Mouse (Mus musculus) liver, embryonic 11.5 days (tissue): ENCODE data around the gene Smpd2. TPM values are rescaled to one million over a fixed set of nuclear protein-coding genes. Genes with fewer than 3 reads are reported as not detected.
"Not testable (repeated sequence)": the region's sequence is repeated elsewhere in the genome, so short reads cannot be mapped to it uniquely, and the experiment has no call there.

Experiments
- ATAC-seq: fragments of 200-750 bp; cut with Nextera tagmentation; replicated peaks from 2 replicates; pipeline ENCODE4 v1.8.0; 2017; ENCODE audit warnings: moderate number of reproducible peaks, mild to moderate bottlenecking, moderate TSS enrichment, moderate library complexity; ENCODE audit not compliant: low FRiP score
- DNase-seq: peaks from one replicate; pipeline ENCODE4 v3.0.0-alpha.2; 2017; ENCODE audit warnings: low spot score
- H3K27ac ChIP-seq: fragments of 300-500 bp; sonication (generic); 2 replicates; pipeline ENCODE4 v1.5.1; 2014; ENCODE audit warnings: mild to moderate bottlenecking, low read depth, low read length, control low read depth
- H3K27me3 ChIP-seq: fragments of 300-500 bp; sonication (generic); replicated peaks from 2 replicates; pipeline ENCODE4 v1.6.1; 2014; ENCODE audit warnings: low read length, mixed read lengths; ENCODE audit not compliant: control insufficient read depth, insufficient read depth
- H3K36me3 ChIP-seq: fragments of 300-500 bp; sonication (generic); 2 replicates; pipeline ENCODE4 v1.6.1; 2014; ENCODE audit warnings: mild to moderate bottlenecking, low read length, moderate library complexity, mixed read lengths; ENCODE audit not compliant: control insufficient read depth, insufficient read depth
- H3K4me1 ChIP-seq: fragments of 300-500 bp; sonication (generic); replicated peaks from 2 replicates; pipeline ENCODE4 v1.6.1; 2014; ENCODE audit warnings: low read length, mixed read lengths; ENCODE audit not compliant: control insufficient read depth, insufficient read depth
- H3K4me2 ChIP-seq: fragments of 300-500 bp; sonication (generic); 2 replicates; pipeline ENCODE4 v1.6.1; 2014; ENCODE audit warnings: mild to moderate bottlenecking, control low read depth, moderate library complexity
- H3K4me3 ChIP-seq: fragments of 300-500 bp; sonication (generic); 2 replicates; pipeline ENCODE4 v1.5.1; 2014; ENCODE audit warnings: low read depth, low read length, control low read depth
- H3K9ac ChIP-seq: fragments of 300-500 bp; sonication (generic); 2 replicates; pipeline ENCODE4 v1.6.1; 2014; ENCODE audit warnings: low read depth, low read length, control low read depth
- H3K9me3 ChIP-seq: fragments of 300-500 bp; sonication (generic); 2 replicates; pipeline ENCODE4 v1.6.1; 2016; ENCODE audit warnings: low read length, inconsistent platforms, mixed read lengths; ENCODE audit not compliant: control insufficient read depth
- WGBS: fragments of 180-500 bp; shearing (Covaris S2); extraction: QIAGEN DNeasy Blood & Tissue Kit; methylation state at CpG from one replicate; pipeline ENCODE4 v1.1.7; 2014; 5-methylcytosine and 5-hydroxymethylcytosine counted together
- polyA plus RNA-seq: library from polyadenylated mRNA; unstranded; fragments of >200 nt; fragmentation: Nextera tagmentation; extraction: Ambion mirVana; gene quantifications from 2 replicates; pipeline ENCODE4 v1.2.1, GENCODE M21; 2014

Smpd2 gene
- polyA plus RNA-seq, 1 experiment from 2014 or later, result 21.8 TPM

DNA sequence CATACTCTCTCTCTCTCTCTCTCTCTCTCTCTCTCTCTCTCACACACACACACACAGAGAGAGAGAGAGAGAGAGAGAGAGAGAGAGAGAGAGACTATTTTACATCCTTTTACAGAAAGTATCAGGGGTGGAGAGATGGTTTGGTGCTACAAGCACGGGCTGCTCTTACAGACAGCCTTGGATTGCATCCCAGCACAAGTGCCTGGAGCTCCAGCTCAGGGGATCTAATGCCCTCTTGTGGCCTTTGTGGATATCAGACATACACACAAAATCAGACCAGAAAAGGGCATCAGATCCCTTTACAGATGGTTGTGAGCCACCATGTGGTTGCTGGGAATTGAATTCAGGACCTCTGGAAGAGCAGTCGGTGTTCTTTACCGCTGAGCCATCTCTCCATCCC is 15.3 kb upstream of the Smpd2 start:
- not testable (repeated sequence) for H3K4me1 ChIP-seq, H3K4me2 ChIP-seq, H3K9ac ChIP-seq, H3K4me3 ChIP-seq, H3K27ac ChIP-seq, H3K27me3 ChIP-seq, DNase-seq, ATAC-seq, H3K36me3 ChIP-seq, H3K9me3 ChIP-seq
- WGBS, result 3% methylated on average over 3 of the region's 3 CpGs

DNA sequence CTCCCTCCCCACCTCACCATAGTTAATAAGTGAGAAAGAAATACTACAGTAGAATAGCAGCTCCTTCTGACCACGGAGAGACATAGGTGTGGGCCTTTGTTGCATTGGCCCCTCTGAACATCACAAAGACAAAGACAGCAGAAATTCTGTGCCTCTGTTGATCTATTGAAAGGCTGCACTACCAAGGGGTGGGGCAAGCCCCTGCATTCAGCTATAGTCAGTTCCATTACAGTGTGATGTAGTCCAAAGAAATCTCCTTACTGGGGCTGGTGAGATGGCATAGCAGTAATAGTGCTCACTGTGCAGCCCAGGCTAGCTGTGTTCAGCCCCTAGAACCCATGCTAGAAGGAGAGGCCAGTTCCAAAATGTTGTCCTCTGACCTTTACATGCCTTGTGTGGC is 14.8 kb upstream of the Smpd2 start:
- no peaks in the 10 kb centered on the region for H3K9me3 ChIP-seq
- H3K4me3 ChIP-seq, result no peak overlapping the region
- H3K9ac ChIP-seq, result no peak overlapping the region
- H3K4me1 ChIP-seq, result no peaks in the 10 kb centered on the region
- WGBS, result 82% methylated on average over 1 of the region's 1 CpGs
- ATAC-seq (no peak), DNase-seq (no peak)
- no peaks in the 10 kb centered on the region for H3K36me3 ChIP-seq
- H3K27ac ChIP-seq, result no peak overlapping the region
- no peaks in the 10 kb centered on the region for H3K27me3 ChIP-seq
- H3K4me2 ChIP-seq, result no peak overlapping the region

DNA sequence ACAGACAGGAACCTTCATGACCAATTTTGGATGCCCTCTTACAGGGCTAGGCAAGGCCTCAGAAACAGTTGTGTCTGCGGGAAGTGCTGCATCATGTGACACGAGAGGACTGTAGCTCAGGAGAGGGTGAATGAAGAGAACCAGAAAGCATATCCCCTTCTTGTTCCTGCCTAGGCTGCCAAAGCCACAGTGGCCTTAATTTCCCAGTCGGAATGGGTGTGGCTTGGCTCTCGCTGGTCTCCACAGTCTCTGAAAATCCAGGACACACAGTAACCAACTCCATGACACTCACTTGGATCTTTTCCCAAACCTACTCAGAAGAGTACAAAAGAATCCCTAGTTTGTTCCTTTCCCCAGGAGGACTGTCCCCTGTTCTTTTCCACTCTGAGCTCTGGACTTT is 10.8 kb upstream of the Smpd2 start:
- Histone ChIP-seq H3K27ac (no peak overlapping the region), H3K4me3 (no peak overlapping the region), H3K27me3 (no peaks in the 10 kb centered on the region), H3K4me1 (no peaks in the 10 kb centered on the region), H3K36me3 (no peaks in the 10 kb centered on the region), H3K9ac (no peak overlapping the region), H3K9me3 (no peaks in the 10 kb centered on the region), H3K4me2 (no peak overlapping the region)
- no peak for DNase-seq
- WGBS, result 64% methylated on average over 4 of the region's 4 CpGs
- ATAC-seq, result no peak

DNA sequence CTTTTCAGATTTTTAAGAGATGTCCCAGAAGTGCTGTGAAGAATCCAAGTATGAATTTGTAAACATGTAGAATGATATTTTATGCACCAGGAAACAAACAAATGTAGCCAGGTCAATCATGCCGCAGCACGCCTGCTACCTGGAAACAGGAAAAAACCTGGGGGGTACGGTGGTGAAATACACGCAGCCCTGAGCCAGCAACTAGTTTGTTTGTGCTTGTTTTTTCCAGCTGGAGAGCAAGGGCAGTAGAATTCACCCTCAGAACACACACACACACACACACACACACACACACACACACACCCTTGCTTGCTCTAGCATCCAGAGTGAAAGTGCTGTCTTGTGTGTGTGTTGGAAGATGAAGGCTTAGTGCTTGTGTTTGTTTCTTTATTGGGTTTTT is 942 bp upstream of the Smpd2 start:
- H3K9ac ChIP-seq, result no peak overlapping the region
- no peak overlapping the region for H3K27ac ChIP-seq
- no peak overlapping the region for H3K4me3 ChIP-seq
- H3K4me1 ChIP-seq, result 0 out of 2 replicates have a peak, but pooled peaks cover 9% of the 10 kb centered on the region
- H3K9me3 ChIP-seq, result no peaks in the 10 kb centered on the region
- H3K36me3 ChIP-seq, result peaks cover 7% of the 10 kb centered on the region
- no peaks in the 10 kb centered on the region for H3K27me3 ChIP-seq
- no peak overlapping the region; the same call in 1 of the 2 replicates for H3K4me2 ChIP-seq
- 46% methylated on average over 4 of the region's 4 CpGs for WGBS
- no peak for DNase-seq
- no peak for ATAC-seq

DNA sequence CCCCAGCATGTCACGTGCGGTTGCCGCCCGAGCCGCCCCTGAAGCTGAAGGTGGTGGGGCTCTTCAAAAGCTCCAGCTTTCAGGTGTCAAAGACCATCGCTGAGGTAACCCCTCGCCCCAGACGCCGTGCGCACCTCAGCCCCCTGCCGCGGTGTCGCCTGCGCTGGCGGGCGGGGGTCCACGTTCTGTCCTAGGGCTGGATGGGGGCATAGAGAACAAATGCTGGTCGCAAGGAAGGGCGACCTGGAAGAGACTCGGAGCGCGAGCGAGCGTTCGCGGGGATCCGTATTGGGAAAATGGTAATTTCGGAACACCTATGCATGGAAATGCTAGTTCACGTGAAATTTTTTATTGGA is 327 bp upstream of the Smpd2 start:
- Histone ChIP-seq H3K9me3 (no peaks in the 10 kb centered on the region), H3K4me1 (0 out of 2 replicates have a peak, but pooled peaks cover 9% of the 10 kb centered on the region), H3K27me3 (no peaks in the 10 kb centered on the region), H3K4me3 (peak overlapping the region; percentile 71), H3K4me2 (peak overlapping the region; percentile 99), H3K36me3 (peaks cover 12% of the 10 kb centered on the region), H3K27ac (no peak overlapping the region), H3K9ac (peak overlapping the region; percentile 77)
- ATAC-seq, result no peak
- 1% methylated on average over 29 of the region's 29 CpGs for WGBS
- no peak for DNase-seq

DNA sequence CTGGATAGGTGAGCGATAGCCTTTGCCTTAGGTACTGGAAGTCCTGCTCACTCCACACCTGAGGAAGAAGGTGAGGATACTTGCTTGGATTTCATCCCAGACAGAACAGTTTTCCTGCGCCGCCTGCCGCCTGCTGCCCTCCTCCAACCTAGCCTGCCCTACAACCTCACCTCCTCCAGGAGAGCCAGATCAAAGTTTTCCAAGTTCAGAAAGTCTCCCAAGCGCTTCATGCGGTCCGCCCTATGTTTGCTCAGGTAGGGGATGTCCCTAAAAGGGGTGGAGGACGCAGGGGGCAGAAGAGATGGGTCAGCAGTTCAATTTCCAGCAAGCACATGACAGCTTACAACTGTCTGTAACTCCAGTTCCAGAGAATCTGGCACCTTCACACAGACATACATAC is 875 bp downstream of the Smpd2 start:
- Histone ChIP-seq H3K27me3 (no peaks in the 10 kb centered on the region), H3K27ac (no peak overlapping the region), H3K4me1 (0 out of 2 replicates have a peak, but pooled peaks cover 9% of the 10 kb centered on the region), H3K9ac (peak overlapping the region; percentile 77; the same call in 1 of the 2 replicates), H3K9me3 (no peaks in the 10 kb centered on the region), H3K36me3 (peaks cover 15% of the 10 kb centered on the region), H3K4me2 (peak overlapping the region; percentile 99), H3K4me3 (peak overlapping the region; percentile 71)
- no peak for ATAC-seq
- WGBS, result 50% methylated on average over 8 of the region's 8 CpGs
- DNase-seq, result no peak

DNA sequence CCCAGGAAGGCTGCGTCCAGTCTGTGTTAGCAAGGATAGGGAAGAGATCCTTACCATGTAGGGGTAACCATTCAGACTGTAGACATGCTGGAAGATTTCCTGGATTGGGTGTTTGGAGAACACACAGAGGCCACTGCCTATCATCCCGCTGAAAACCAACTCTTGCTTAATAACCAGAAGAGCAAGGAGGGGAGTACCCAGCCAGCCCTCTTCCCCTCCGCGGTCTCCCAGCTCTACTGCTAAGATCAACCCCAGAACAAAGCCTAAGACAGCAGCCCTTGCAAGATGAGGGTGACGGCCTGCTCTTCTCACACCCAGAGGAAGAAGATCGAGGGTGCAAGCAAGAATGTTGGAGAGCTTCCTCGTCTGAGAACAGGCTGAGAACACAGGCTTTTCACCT is 1.3 kb downstream of the Smpd2 start:
- Histone ChIP-seq H3K9me3 (no peaks in the 10 kb centered on the region), H3K4me2 (peak overlapping the region; percentile 99), H3K36me3 (peaks cover 19% of the 10 kb centered on the region), H3K4me3 (peak overlapping the region; percentile 71), H3K27me3 (no peaks in the 10 kb centered on the region), H3K4me1 (0 out of 2 replicates have a peak, but pooled peaks cover 9% of the 10 kb centered on the region), H3K27ac (no peak overlapping the region), H3K9ac (no peak overlapping the region)
- ATAC-seq (no peak), DNase-seq (no peak)
- 39% methylated on average over 7 of the region's 7 CpGs for WGBS

DNA sequence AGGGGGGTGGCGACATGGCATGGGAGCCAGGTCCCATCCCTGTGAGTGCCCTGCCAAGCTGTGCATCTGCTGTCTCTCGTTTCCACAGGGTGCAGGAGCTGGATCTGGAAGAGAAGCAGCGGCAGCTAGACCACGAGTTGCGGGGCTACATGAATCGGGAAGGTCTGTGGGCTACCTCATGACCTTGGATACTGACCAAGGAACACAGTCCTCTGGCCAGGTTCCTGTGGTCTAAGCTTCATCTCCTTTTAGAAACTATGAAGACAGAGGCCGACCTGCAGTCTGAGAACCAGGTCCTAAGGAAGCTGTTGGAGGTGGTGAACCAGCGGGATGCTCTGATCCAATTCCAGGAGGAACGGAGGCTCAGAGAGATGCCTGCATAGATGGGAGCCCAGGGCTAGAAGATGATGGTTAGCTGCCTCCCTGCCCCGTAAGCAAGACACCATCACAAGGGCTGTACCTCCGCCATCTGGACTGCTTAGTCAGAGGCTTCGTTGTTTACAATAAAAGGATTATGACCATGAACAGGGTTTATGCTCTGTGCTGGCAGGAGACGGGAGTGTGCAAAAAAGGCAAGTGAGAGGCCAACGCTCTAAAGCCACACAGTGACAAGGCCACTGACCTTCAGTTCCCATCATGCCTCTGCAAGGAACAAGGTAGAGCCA is 3.5 kb downstream of the Smpd2 start:
- 86% methylated on average over 14 of the region's 14 CpGs for WGBS
- Histone ChIP-seq H3K9ac (no peak overlapping the region), H3K36me3 (peaks cover 25% of the 10 kb centered on the region), H3K4me2 (no peak overlapping the region), H3K4me3 (no peak overlapping the region), H3K27ac (no peak overlapping the region), H3K9me3 (no peaks in the 10 kb centered on the region), H3K4me1 (peaks cover 9% of the 10 kb centered on the region; the same call in 1 of the 2 replicates), H3K27me3 (no peaks in the 10 kb centered on the region)
- ATAC-seq (no peak), DNase-seq (no peak)

DNA sequence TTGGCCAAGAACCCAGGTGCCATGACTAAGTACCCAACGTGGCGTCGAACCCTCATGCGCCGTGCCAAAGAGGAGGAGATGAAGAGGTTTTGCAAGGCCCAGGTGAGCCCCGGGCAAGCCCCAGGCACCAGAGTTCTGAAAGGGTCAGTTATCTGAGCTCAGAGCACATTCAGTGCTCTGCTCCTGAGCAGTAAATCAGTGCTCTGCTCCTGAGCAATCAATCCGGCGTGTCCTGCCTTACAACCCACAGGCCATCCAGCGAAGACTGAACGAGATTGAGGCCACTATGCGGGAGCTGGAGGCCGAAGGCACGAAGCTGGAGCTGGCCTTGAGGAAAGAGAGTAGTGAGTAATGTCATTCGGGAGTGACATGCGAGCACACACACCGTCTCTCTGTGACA is 4.4 kb downstream of the Smpd2 start:
- Histone ChIP-seq H3K27me3 (no peaks in the 10 kb centered on the region), H3K36me3 (peaks cover 25% of the 10 kb centered on the region), H3K4me2 (no peak overlapping the region), H3K27ac (no peak overlapping the region), H3K4me1 (peaks cover 17% of the 10 kb centered on the region), H3K9ac (no peak overlapping the region), H3K4me3 (no peak overlapping the region), H3K9me3 (no peaks in the 10 kb centered on the region)
- WGBS, result 93% methylated on average over 16 of the region's 16 CpGs
- ATAC-seq (no peak), DNase-seq (no peak)
